Mouse (Mus musculus) leukemia stem cell, adult 10-12 weeks (primary cell): Measurements from ENCODE around the gene Stpg4. TPM values are rescaled to one million over a fixed set of nuclear protein-coding genes. Genes with fewer than 3 reads are reported as not detected.

Source experiments
- polyA plus RNA-seq: library from polyadenylated mRNA; stranded (reverse); fragments of >175 nt; gene quantifications from 2 replicates; pipeline ENCODE4 v1.2.3, GENCODE M21; 2012; ENCODE audit warnings: low replicate concordance

Stpg4 gene
- not detected in 2 replicates for polyA plus RNA-seq

GRCm38 (mm10) chr17:87427511-87427910, at the start of gene Stpg4:
Gene Stpg4, minus strand, starts transcription at chr17:87427741.

GRCm38 (mm10) chr17:87446767-87447611, 19.4 kb upstream of the Stpg4 start, which contains the start of gene Calm2:
Gene Calm2, minus strand, starts transcription at chr17:87446935.

Other genes starting within 250 kb of the Stpg4 start
- 2.6 and 11.3 TPM in 2 replicates for gene Mcfd2, start 161.8 kb downstream of the Stpg4 start, polyA plus RNA-seq
- 59.5 and 104 TPM in 2 replicates for gene Ttc7, start 144.9 kb downstream of the Stpg4 start, polyA plus RNA-seq
- 5.9 and 11.7 TPM in 2 replicates for gene Calm2, start 19.2 kb upstream of the Stpg4 start, polyA plus RNA-seq
- 1.5 and 2.2 TPM in 2 replicates for gene Epcam, start 208.2 kb upstream of the Stpg4 start, polyA plus RNA-seq
- 29.0 and 38.2 TPM in 2 replicates for gene Msh2, start 244.6 kb upstream of the Stpg4 start, polyA plus RNA-seq